Mouse (Mus musculus) ES-Bruce4 (cell line): ENCODE results near the gene Mxra7. TPM values are rescaled to one million over a fixed set of nuclear protein-coding genes. Genes with fewer than 3 reads are reported as not detected.
A peak's percentile ranks its signal among the peaks of the same experiment; 100 is the strongest.

Experiments
- H3K27ac ChIP-seq: 2 replicates; pipeline ENCODE4 v1.5.1; 2012; ENCODE audit warnings: low read length, inconsistent platforms; ENCODE audit not compliant: insufficient read depth
- H3K27me3 ChIP-seq: 2 replicates; pipeline ENCODE4 v1.6.1; 2012; ENCODE audit warnings: mild to moderate bottlenecking, low read length, inconsistent platforms; ENCODE audit not compliant: control insufficient read depth, poor library complexity, insufficient read depth, severe bottlenecking
- H3K36me3 ChIP-seq: 2 replicates; pipeline ENCODE4 v1.6.1; 2012; ENCODE audit warnings: inconsistent platforms, mild to moderate bottlenecking, low read length, moderate library complexity; ENCODE audit not compliant: control insufficient read depth, poor library complexity, insufficient read depth, severe bottlenecking
- H3K4me1 ChIP-seq: one replicate; pipeline ENCODE4 v1.8.1; 2011; ENCODE audit warnings: low read length; ENCODE audit not compliant: control insufficient read depth, insufficient read depth
- H3K4me3 ChIP-seq: 2 replicates; pipeline ENCODE4 v1.5.1; 2011; ENCODE audit warnings: low read depth, mild to moderate bottlenecking, low read length
- H3K9ac ChIP-seq: 2 replicates; pipeline ENCODE4 v1.6.1; 2012; ENCODE audit warnings: low read depth, mild to moderate bottlenecking, inconsistent platforms; ENCODE audit not compliant: poor library complexity, severe bottlenecking
- H3K9me3 ChIP-seq: replicated peaks from 2 replicates; pipeline ENCODE4 v1.6.1; 2012; ENCODE audit warnings: mild to moderate bottlenecking, low read length, inconsistent platforms; ENCODE audit not compliant: control insufficient read depth, poor library complexity, insufficient read depth, severe bottlenecking
- CTCF ChIP-seq: IDR thresholded peaks from one replicate; pipeline ENCODE4 v1.8.1; 2011; ENCODE audit warnings: low read depth, low read length
- EP300 ChIP-seq: IDR thresholded peaks from 2 replicates; pipeline ENCODE4 v1.6.1; 2011; ENCODE audit warnings: low read depth, low read length; ENCODE audit not compliant: insufficient read depth
- POLR2A ChIP-seq: IDR thresholded peaks from one replicate; pipeline ENCODE4 v1.8.1; 2011; ENCODE audit warnings: low read length; ENCODE audit not compliant: insufficient read depth
- polyA plus RNA-seq: library from polyadenylated mRNA; stranded (reverse); fragments of >200 nt; gene quantifications from 2 replicates; pipeline ENCODE4 v1.2.4, GENCODE M21; 2011; ENCODE audit warnings: low read depth; ENCODE audit not compliant: missing spikeins, insufficient read depth, insufficient read length

The Mxra7 gene
- polyA plus RNA-seq, 1 experiment: 20.4 TPM

- Histone ChIP-seq H3K4me3 (no peak overlapping the region), H3K4me1 (no peaks in the 10 kb centered on the region), H3K36me3 (peaks cover 54% of the 10 kb centered on the region), H3K27me3 (no peaks in the 10 kb centered on the region), H3K27ac (no peak overlapping the region), H3K9ac (no peak overlapping the region), H3K9me3 (no peaks in the 10 kb centered on the region)
- TF ChIP-seq CTCF (no peak), POLR2A (no peak), EP300 (no peak)
Observed at GRCm38 (mm10) chr11:116848086-116848876, 20.4 kb upstream of the Mxra7 start.

- Histone ChIP-seq H3K4me3 (no peak overlapping the region), H3K9ac (no peak overlapping the region), H3K27ac (no peak overlapping the region), H3K4me1 (no peaks in the 10 kb centered on the region), H3K9me3 (no peaks in the 10 kb centered on the region), H3K36me3 (peaks cover 54% of the 10 kb centered on the region), H3K27me3 (no peaks in the 10 kb centered on the region)
- TF ChIP-seq CTCF (no peak), EP300 (no peak), POLR2A (no peak)
Observed at GRCm38 (mm10) chr11:116847187-116848085, 19.6 kb upstream of the Mxra7 start.

GRCm38 (mm10) chr11:116846593-116847181 lies 18.8 kb upstream of the Mxra7 start:
- peaks cover 52% of the 10 kb centered on the region for H3K36me3 ChIP-seq

GRCm38 (mm10) chr11:116843261-116844233 lies 15.7 kb upstream of the Mxra7 start, which contains the start of the genes Mettl23 and Jmjd6:
TSS of gene Mettl23 (plus strand) at chr11:116843278.
TSS of gene Jmjd6 (minus strand) at chr11:116843449.
- H3K4me3 ChIP-seq: peak within 1 kb of the TSS; percentile 94
- H3K36me3 ChIP-seq: peaks cover 45% of the 10 kb centered on the region
- H3K27me3 ChIP-seq: no peaks in the 10 kb centered on the region
- peaks cover 6% of the 10 kb centered on the region for H3K4me1 ChIP-seq
- 0 out of 2 replicates have a peak, but pooled peaks have one; percentile 20 for TF ChIP-seq EP300
- TF ChIP-seq CTCF: no peak
- H3K9ac ChIP-seq: peak within 1 kb of the TSS; percentile 86
- H3K9me3 ChIP-seq: no peaks in the 10 kb centered on the region
- H3K27ac ChIP-seq: peak within 1 kb of the TSS; percentile 32

More at GRCm38 (mm10) chr11:116846593-116847181, 18.8 kb upstream of the Mxra7 start:
- no peak for TF ChIP-seq POLR2A
- no peak for TF ChIP-seq CTCF
- TF ChIP-seq EP300: no peak
- H3K27ac ChIP-seq: no peak overlapping the region
- no peak overlapping the region for H3K4me3 ChIP-seq
- H3K27me3 ChIP-seq: no peaks in the 10 kb centered on the region
- H3K4me1 ChIP-seq: no peaks in the 10 kb centered on the region
- H3K9ac ChIP-seq: no peak overlapping the region
- no peaks in the 10 kb centered on the region for H3K9me3 ChIP-seq
